Mouse (Mus musculus): ENCODE results near the gene Sag. TPM values are rescaled to one million over a fixed set of nuclear protein-coding genes. Genes with fewer than 3 reads are reported as not detected.
A peak's percentile ranks its signal among the peaks of the same experiment; 100 is the strongest.

The Sag gene
- polyA plus RNA-seq (2015; fragmentation: Nextera tagmentation; extraction: Ambion mirVana), result 3.2 and 3.7 TPM in 2 replicates

DNA sequence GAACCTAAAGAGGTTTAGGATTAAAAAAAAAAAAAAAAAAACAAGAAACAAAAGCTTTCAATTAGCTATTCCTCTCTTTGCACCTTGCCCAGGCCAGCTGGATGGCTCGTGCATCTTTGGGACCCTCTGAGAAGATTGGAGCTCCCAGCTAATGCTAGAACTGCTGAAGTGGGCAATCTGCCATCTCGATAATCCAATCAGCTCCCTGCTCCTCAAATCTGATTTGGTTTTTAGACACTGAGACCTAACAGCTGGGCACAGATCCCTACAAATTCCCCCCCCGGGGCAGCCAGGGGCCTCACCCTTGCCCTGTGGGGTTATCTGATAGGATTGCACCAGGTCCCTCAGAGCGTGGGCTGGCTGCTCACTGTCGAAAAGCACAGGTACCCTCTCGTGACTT is at the start of gene Sag:
Gene Sag, plus strand, starts transcription at position 105 of the 400 bp plus-strand sequence.
- 74% methylated on average over 6 of the region's 6 CpGs for WGBS
- Histone ChIP-seq H3K9ac (no peak within 1 kb of the TSS), H3K4me1 (no peaks in the 10 kb centered on the region), H3K4me3 (no peak within 1 kb of the TSS), H3K9me3 (no peaks in the 10 kb centered on the region), H3K36me3 (no peaks in the 10 kb centered on the region), H3K27me3 (no peaks in the 10 kb centered on the region), H3K27ac (no peak within 1 kb of the TSS), H3K4me2 (replicated peaks) (no peak within 1 kb of the TSS)
- ATAC-seq (ENCODE audit: low FRiP score, low read depth), result no peak

DNA sequence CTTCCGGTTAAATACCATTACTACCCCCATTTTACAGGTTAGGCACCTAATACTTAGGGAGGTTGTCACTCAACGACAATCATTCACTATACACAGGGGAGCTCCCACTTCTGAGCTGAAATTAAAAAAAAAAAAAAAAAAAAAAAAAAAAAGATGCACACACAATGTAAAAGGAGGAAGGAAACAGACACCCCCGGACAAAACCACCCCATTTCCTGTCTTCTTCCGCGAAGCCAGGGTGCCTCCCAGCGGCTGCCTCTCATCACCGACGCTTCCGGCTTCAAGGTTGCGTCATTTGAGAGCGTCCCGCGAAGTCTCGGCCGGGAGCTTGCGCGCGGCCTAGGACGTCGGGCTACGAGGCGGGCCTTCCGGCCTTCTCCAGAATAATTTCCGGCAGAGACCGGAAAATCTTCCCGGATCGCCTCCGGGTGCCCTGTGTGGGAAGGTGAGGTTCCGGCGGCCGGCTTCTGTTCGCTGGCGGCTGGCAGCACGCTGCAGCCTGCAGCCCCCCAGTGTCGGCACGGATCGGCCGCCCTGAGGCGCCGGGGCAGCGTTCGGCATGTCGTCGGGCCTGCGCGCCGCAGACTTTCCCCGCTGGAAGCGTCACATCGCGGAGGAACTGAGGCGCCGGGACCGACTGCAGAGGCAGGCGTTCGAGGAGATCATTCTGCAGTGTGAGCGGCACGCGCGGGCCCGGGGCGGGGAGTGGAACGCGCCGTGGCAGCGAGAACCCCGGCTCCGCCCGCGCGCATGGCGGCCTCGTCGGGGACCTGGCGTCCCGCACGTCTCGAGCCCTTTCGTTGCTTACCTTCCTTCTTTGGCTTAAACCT is 47.6 kb upstream of the Sag start, which contains the start of gene Atg16l1:
Gene Atg16l1, plus strand, starts transcription at position 230 of the 830 bp plus-strand sequence.
- Histone ChIP-seq H3K9ac (peak within 1 kb of the TSS; percentile 98), H3K4me2 (replicated peaks) (peak within 1 kb of the TSS; percentile 77), H3K4me1 (peaks cover 9% of the 10 kb centered on the region), H3K4me3 (peak within 1 kb of the TSS; percentile 94), H3K27ac (peak within 1 kb of the TSS; percentile 90), H3K27me3 (no peaks in the 10 kb centered on the region), H3K36me3 (peaks cover 16% of the 10 kb centered on the region), H3K9me3 (no peaks in the 10 kb centered on the region)
- under 1% methylated on average over 79 of the region's 79 CpGs for WGBS
- peak; percentile 99 for ATAC-seq (ENCODE audit: low FRiP score, low read depth)

DNA sequence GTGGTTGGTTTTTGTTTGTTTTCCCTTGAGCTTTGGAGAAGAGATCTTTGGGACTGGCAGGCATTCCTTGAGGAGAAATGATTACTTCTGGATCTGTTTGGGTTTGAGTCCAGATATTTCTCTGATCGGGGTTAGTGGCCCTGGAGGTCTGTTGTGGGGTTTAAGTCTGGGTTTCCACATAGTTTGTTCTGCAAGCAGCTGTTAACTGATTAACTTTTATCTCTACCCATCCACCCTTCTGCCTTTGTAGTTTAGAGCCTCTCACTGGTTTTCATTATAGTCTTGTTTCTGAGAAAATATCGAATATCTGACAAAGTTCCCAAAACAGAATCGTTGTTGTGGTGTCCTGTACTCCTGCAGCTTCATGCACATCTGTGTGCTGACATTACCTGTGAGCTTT is 39.7 kb upstream of the Sag start:
- Histone ChIP-seq H3K4me2 (replicated peaks) (no peak overlapping the region), H3K27me3 (no peaks in the 10 kb centered on the region), H3K9ac (no peak overlapping the region), H3K27ac (no peak overlapping the region), H3K4me1 (no peaks in the 10 kb centered on the region), H3K4me3 (no peak overlapping the region), H3K9me3 (no peaks in the 10 kb centered on the region), H3K36me3 (peaks cover 94% of the 10 kb centered on the region)
- ATAC-seq (ENCODE audit: low FRiP score, low read depth), result no peak
- 94% methylated on average over 3 of the region's 3 CpGs for WGBS

DNA sequence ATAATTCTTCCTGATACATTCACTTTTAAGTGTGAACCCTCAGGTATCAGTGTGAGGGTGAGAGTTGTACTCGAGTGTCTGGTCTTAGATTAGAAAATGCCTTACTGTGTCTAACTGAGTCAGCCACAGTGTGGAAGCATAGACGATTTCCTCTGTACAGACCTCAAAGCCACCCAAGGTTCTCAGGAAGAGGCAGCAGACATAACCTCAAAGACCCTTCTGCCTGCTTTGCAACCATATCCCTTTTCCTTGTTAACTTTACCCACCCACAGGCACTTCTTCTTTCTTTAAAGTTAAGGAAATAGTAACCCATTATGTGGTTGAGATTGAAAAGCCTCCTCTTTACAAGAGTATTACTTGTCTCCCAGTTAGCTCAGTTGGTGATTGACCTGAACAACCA is 37.7 kb upstream of the Sag start:
- Histone ChIP-seq H3K9ac (no peak overlapping the region), H3K9me3 (no peaks in the 10 kb centered on the region), H3K4me1 (no peaks in the 10 kb centered on the region), H3K4me2 (replicated peaks) (no peak overlapping the region), H3K27ac (no peak overlapping the region), H3K36me3 (peaks cover 94% of the 10 kb centered on the region), H3K27me3 (no peaks in the 10 kb centered on the region), H3K4me3 (no peak overlapping the region)
- WGBS, result 92% methylated on average over 2 of the region's 2 CpGs
- no peak for ATAC-seq (ENCODE audit: low FRiP score, low read depth)

DNA sequence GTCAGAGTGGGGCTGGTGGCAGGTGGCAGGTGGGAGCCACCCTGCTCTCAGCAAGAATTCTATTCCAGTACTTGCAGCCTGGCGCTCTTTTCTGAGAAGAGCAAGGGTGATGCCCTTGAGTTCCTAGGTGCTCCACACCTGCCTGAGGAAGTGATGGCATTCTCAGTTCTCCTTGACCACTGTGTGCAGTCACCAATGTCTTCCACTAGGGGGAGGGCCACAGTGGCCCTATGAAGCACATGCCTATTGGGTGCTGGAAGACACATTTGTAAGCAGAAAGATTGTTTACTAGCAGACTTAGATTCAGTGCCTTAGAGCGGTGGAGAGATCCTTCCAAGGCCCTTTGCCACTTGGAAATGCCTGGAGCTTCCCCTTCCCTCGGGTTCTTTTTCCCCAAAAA is 37.2 kb upstream of the Sag start:
- Histone ChIP-seq H3K27me3 (no peaks in the 10 kb centered on the region), H3K36me3 (peaks cover 94% of the 10 kb centered on the region), H3K4me2 (replicated peaks) (no peak overlapping the region), H3K4me3 (no peak overlapping the region), H3K27ac (no peak overlapping the region), H3K4me1 (no peaks in the 10 kb centered on the region), H3K9ac (no peak overlapping the region), H3K9me3 (no peaks in the 10 kb centered on the region)
- WGBS, result 93% methylated on average over 3 of the region's 3 CpGs
- ATAC-seq (ENCODE audit: low FRiP score, low read depth), result no peak

DNA sequence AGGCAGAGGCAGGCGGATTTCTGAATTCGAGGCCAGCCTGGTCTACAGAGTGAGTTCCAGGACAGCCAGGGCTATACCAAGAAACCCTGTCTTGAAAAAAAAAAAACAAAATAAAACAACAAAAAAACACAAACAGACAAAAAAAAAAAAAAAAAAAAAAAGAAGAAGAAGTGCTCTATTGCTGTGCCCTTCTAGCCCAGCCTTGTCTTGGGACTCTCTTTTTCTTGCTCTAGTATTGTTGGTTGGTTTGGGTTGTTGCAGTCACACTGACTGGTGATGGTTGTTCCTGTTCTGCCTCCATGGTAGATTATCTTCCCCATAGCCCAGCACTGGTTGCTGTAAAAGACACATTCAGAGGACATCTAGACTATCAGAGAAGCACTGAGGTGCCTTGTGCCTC is 34.2 kb upstream of the Sag start:
- no peak overlapping the region for H3K9ac ChIP-seq
- H3K4me3 ChIP-seq, result no peak overlapping the region
- H3K27ac ChIP-seq, result no peak overlapping the region
- H3K4me2 ChIP-seq (replicated peaks), result no peak overlapping the region
- no peaks in the 10 kb centered on the region for H3K4me1 ChIP-seq
- no peaks in the 10 kb centered on the region for H3K9me3 ChIP-seq
- ATAC-seq (ENCODE audit: low FRiP score, low read depth), result no peak
- H3K27me3 ChIP-seq, result no peaks in the 10 kb centered on the region
- WGBS, result 95% methylated on average over 2 of the region's 2 CpGs
- peaks cover 94% of the 10 kb centered on the region for H3K36me3 ChIP-seq

DNA sequence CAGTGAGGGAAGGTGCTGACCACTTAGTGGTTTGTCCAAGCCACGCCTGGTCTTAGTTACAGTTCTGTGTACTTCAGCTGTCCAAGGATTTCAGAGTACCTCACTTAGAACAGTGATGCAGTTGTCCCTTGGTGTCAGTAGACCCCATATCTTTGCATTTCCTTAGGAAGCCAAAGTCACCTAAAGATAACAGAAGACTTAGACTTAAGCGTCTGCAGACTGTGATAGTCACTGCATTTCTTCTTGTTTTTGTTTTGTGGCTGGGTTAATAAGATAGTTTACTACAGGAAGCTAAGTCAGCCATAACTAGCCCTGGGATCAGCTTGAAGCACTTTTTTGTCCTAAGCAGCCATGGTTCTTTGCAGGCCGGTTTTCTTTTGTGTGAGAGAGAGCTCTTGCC is 33.0 kb upstream of the Sag start:
- ATAC-seq (ENCODE audit: low FRiP score, low read depth), result no peak
- Histone ChIP-seq H3K4me2 (replicated peaks) (no peak overlapping the region), H3K4me1 (no peaks in the 10 kb centered on the region), H3K27me3 (no peaks in the 10 kb centered on the region), H3K4me3 (no peak overlapping the region), H3K9ac (no peak overlapping the region), H3K27ac (no peak overlapping the region), H3K36me3 (peaks cover 94% of the 10 kb centered on the region), H3K9me3 (no peaks in the 10 kb centered on the region)
- WGBS, result 94% methylated on average over 3 of the region's 3 CpGs

DNA sequence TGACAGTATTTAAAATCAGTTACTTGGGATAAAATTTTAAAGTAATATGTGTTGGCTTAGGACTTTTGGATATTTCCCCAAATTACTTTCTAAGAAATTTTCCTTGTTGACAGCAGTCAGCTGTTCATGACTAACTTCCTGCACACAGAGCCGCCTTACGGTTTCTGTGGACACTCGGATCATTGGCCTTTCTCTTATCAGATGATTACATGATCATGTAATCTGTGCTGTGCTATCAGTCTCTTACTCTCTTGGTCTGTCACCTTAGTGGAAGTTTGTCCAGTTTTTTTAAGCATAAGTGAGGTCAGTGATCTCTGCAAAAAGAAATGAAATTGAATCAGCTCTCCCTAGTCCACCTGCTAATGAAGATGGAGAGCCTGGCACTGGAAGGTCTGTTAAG is 31.8 kb upstream of the Sag start:
- H3K4me1 ChIP-seq, result no peaks in the 10 kb centered on the region
- H3K36me3 ChIP-seq, result peaks cover 94% of the 10 kb centered on the region
- ATAC-seq (ENCODE audit: low FRiP score, low read depth), result no peak
- H3K27ac ChIP-seq, result no peak overlapping the region
- WGBS, result 92% methylated on average over 3 of the region's 3 CpGs
- H3K9me3 ChIP-seq, result no peaks in the 10 kb centered on the region
- H3K9ac ChIP-seq, result no peak overlapping the region
- no peak overlapping the region for H3K4me2 ChIP-seq (replicated peaks)
- no peaks in the 10 kb centered on the region for H3K27me3 ChIP-seq
- H3K4me3 ChIP-seq, result no peak overlapping the region

DNA sequence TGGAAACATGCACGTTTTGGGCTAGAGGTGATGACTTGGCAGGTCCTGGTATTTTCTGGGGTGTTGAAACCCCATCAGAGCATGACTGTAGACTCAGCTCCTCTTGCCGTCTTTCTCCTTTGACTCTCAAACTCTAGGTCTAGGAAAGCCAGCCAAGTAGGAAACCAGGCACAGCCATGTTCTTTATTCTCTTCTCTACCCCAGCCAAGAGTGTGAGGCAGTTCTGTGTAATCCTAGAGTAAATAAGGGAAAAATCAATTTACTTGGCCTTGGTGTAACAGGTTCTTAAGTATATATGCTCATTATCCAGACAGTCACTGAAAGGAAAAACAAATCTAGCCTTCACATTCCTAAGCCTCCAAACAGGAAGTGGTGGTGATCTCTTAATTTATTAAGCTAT is 30.1 kb upstream of the Sag start:
- Histone ChIP-seq H3K36me3 (peaks cover 92% of the 10 kb centered on the region), H3K27me3 (no peaks in the 10 kb centered on the region), H3K4me1 (no peaks in the 10 kb centered on the region), H3K9me3 (no peaks in the 10 kb centered on the region), H3K4me2 (replicated peaks) (no peak overlapping the region), H3K27ac (no peak overlapping the region), H3K4me3 (no peak overlapping the region), H3K9ac (no peak overlapping the region)
- 88% methylated on average over 2 of the region's 2 CpGs for WGBS
- ATAC-seq (ENCODE audit: low FRiP score, low read depth), result no peak

DNA sequence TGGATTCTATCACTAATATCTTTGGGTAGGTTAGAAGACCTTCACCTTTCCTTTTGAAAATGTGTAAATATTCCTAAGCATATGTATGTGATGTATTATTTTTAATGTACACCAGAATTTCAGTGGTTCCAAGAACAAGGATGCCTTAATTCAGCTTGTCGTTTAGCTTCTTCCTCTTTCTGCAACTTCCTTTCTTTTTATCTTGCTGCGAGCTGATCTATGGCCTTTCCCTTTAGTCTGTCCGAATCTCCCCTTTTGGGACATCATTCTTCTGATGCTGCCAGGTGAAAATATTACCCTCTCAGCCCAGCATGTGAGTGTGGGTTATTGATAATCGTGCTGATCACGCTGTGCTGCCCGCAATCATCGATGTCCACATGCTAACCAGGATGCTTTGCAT is 28.6 kb upstream of the Sag start:
- Histone ChIP-seq H3K9me3 (no peaks in the 10 kb centered on the region), H3K27me3 (no peaks in the 10 kb centered on the region), H3K4me2 (replicated peaks) (no peak overlapping the region), H3K9ac (no peak overlapping the region), H3K4me3 (no peak overlapping the region), H3K4me1 (no peaks in the 10 kb centered on the region), H3K27ac (no peak overlapping the region), H3K36me3 (peaks cover 96% of the 10 kb centered on the region)
- ATAC-seq (ENCODE audit: low FRiP score, low read depth), result no peak
- 96% methylated on average over 7 of the region's 7 CpGs for WGBS

DNA sequence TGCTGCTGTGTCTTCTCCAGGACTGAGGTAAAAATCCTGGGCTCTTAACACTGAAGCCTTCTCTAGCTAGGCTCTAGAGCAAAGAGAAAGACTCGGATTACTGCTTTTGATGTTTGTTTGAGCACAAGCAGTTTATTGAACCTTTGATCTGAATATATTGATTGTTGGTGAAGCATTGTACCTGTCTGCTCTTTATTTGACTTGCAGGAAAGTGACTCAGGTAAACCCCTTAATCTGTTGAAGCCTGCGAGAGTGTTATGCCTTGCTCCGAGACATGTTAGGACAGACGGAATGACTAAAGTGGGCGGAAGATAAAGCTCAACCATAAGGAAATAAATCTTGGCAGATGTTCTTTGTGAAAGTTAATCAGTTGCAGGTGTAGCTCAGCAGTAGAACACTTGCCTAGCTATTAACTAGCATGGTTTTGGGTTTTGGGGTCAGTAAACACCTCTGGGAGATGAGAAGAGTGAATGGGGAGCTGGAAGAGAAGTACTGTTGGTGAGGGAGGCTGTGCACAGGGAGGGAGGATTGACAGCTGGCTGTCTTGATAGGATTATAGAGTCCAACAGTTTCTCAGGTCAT is 24.2 kb upstream of the Sag start:
- Histone ChIP-seq H3K4me3 (no peak overlapping the region), H3K27me3 (no peaks in the 10 kb centered on the region), H3K4me2 (replicated peaks) (no peak overlapping the region), H3K4me1 (no peaks in the 10 kb centered on the region), H3K9me3 (no peaks in the 10 kb centered on the region), H3K27ac (no peak overlapping the region), H3K36me3 (peaks cover 96% of the 10 kb centered on the region), H3K9ac (no peak overlapping the region)
- 33% methylated on average over 5 of the region's 5 CpGs for WGBS
- ATAC-seq (ENCODE audit: low FRiP score, low read depth), result no peak

DNA sequence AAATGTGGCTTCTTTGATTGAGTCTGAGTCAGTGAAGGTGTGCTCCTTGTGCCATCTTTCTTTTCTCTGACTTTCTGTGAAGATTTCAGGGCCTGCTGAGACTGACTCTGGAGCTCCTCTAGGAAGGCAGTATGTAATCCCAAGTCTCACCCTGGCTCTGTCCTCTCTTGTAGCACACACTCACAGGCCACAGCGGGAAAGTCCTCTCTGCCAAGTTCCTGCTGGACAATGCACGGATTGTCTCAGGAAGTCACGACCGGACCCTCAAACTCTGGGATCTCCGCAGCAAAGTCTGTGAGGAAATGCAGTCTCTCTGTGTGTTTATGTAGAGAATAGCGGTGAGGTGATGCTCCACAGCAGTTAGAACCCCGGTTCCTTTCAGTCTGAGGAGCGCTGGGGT is 17.8 kb upstream of the Sag start:
- H3K36me3 ChIP-seq, result peaks cover 88% of the 10 kb centered on the region
- no peak overlapping the region for H3K9ac ChIP-seq
- H3K4me2 ChIP-seq (replicated peaks), result no peak overlapping the region
- no peak overlapping the region for H3K4me3 ChIP-seq
- ATAC-seq (ENCODE audit: low FRiP score, low read depth), result no peak
- no peaks in the 10 kb centered on the region for H3K4me1 ChIP-seq
- no peaks in the 10 kb centered on the region for H3K27me3 ChIP-seq
- no peak overlapping the region for H3K27ac ChIP-seq
- H3K9me3 ChIP-seq, result no peaks in the 10 kb centered on the region
- 95% methylated on average over 8 of the region's 8 CpGs for WGBS

DNA sequence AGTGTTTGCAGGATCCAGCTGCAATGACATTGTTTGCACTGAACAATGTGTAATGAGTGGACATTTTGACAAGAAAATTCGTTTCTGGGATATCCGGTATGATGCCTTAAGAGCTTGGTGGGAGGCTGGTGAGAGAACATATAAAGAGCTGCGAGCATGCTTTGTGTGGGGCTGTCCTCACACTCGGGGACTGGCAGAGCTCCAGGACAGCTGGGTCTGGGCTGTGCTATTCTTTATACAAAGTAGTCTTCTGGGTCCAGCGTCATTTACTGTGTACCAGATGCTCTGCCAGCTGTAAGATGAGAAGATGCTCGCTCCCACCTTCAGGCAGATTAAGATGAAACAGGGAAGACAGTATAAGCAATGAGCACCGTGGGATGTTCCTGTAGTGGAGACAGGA is 17.2 kb upstream of the Sag start:
- Histone ChIP-seq H3K27me3 (no peaks in the 10 kb centered on the region), H3K9ac (no peak overlapping the region), H3K9me3 (no peaks in the 10 kb centered on the region), H3K4me3 (no peak overlapping the region), H3K27ac (no peak overlapping the region), H3K36me3 (peaks cover 88% of the 10 kb centered on the region), H3K4me1 (no peaks in the 10 kb centered on the region), H3K4me2 (replicated peaks) (no peak overlapping the region)
- no peak for ATAC-seq (ENCODE audit: low FRiP score, low read depth)
- 83% methylated on average over 7 of the region's 7 CpGs for WGBS
